Mouse (Mus musculus) left cerebral cortex, adult 11 months (tissue): ENCODE results near the gene Cyp3a11.
"Not testable (repeated sequence)": the region's sequence is repeated elsewhere in the genome, so short reads cannot be mapped to it uniquely, and the experiment has no call there.

ENCODE experiments used
- DNase-seq: peaks from one replicate; pipeline ENCODE4 v3.0.0; 2022; ENCODE audit warnings: low spot score

The Cyp3a11 gene

DNA sequence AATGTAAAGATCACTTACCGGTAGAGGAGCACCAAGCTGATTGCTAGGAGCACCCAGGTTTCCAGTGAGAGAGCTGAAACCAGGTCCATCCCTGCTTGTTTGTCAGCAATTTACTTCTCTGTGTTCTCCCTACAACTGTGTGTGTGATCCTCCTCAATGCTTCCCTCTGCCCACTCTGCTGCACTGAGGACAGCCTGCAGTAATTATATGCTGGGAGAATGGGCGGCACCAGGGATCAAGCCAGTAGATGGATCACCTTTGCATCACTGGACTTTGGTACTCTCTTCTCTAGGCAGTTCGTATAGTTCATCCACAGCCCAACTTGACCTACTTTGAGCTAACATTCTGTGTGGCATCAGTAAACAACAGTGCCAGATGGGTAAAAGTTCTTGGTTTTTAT is at the start of gene Cyp3a11:
Cyp3a11 (minus strand) TSS at position 277 of the 400 bp plus-strand sequence.
- DNase-seq: no peak

DNA sequence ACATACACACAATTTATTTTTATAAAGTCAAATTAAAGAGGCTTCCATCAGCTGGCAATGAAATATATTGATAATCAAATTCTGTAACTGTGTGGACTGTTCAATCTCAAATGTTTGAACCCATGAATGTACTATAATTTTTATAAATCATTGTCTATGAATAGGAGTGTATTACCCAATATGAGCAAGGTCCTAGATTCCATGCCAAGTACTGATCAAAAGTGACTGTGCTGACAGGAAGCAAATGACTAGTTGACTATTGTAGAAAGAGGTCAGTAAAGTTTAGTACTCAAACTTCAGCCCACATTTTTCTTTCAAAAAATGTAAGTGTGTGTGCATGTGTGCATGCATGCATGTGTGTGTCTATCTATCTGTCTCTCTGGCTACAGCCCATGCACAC is 33.1 kb upstream of the Cyp3a11 start:
- no peak for DNase-seq

DNA sequence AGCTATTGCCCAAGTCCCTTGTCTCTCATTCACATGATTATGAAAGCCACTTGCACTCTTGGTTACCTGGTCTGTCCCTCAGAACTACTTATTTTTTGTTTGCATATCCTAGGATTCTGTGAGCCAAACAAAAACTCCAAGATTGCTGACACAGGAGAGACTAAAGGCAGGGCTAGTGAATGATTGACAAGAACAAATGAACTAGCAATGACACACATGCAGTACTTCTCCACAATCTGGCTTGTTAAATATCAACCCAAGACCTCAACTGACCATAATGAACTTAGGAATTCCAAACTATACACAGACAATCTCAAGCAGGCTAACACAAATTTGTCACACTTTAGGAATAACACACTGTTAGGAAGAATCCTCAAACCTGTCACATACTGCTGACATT is 32.0 kb upstream of the Cyp3a11 start:
- no peak for DNase-seq

DNA sequence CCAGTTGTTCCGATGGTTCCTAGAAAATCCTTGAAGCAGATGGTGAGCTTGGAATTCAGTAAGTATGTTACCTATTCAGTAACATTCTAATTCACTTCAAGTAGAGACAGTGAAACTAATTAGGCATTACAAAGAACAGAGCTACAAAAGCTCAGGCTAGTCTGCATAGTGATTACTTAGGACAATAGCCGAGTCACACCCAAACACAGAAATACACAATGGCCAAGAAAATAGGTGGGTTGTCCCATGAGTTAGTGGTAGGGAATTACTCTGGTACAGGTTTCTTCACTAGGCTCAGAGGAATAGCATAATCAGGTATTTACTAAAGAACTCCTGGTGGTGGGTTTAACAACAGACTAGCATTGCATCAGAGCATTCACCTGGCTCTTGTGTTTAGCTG is 27.2 kb upstream of the Cyp3a11 start:
- not testable (repeated sequence) for DNase-seq

DNA sequence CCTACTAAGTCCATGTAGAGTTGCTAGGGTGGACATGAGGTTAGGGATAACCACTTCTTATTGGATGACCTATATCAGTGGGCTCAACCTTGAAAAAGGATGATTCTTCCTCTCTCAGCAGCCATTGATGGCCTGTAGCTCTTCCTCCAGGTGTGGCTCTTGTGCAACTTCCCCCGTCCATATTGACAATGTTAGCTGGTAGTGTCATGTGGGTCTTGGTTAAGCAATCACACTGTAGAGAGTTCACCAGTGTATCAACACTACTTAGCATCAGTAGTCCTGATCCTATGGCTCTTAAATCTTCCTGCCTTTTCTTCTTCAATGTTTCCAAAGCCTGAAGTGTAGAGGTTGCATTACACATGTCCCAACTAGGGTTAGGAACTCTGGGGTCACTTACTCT is 24.8 kb upstream of the Cyp3a11 start:
- DNase-seq: no peak

DNA sequence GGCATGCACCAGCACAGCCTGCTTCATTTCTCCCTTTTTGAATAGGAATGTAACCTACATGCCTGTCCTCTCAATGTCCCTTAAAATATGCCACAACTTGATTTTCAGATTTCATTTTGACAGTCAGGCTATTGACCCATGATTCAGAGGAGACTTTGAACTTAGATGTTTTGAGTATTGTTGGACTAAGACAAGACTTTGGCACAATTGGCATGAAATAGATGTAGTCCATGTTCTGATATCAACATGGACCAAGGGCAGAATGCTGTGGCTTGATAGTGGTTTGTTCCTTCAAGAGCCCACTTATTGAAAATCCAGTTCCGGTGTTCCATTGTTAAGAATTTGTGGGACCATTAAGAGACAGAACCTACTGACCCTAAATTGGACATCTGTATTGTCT is 23.6 kb upstream of the Cyp3a11 start:
- no peak for DNase-seq

DNA sequence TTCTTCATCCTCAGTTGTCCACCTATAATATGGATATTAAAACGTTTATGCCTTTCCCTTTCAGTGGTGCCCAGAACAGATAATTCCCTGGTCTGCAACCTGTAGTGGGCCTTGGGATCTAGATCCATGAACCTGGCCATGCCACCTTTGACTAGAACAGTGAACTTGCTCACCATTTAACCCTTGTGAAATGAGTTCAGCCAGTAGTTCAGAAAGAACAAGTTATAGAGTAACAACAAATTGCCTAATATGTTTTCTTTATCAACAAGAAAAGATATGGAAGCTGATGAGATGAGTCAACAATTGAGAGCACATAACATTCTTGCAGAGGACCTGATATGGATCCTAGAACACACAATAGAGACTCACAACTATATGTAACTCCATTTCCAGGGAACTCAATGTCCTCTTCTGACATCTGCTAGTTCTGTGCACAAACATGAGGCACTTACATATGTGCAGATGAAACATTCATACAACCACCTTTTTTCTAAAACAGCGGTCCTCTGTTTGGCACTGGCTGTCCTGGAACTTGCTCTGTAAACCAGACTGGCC is 20.7 kb upstream of the Cyp3a11 start:
- no peak for DNase-seq

DNA sequence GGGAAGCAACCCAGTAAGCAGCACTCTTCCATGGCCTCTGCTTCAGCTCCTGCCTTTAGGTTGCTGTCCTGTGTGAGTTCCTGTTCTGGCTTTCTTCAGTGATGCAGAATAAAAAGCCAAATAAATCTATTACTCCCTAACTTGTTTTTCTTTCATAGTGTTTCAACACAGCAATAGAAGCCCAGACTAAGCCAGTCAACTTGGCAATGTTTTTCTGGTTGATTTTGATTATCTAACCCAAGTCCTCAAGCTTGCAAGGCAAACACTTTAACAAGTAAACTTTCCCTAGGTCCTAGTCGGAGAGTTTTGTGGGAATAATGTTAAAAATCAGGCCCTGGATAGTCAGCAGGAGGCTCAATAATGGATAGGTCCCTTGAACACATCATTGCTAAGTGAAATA is 17.5 kb upstream of the Cyp3a11 start:
- no peak for DNase-seq

DNA sequence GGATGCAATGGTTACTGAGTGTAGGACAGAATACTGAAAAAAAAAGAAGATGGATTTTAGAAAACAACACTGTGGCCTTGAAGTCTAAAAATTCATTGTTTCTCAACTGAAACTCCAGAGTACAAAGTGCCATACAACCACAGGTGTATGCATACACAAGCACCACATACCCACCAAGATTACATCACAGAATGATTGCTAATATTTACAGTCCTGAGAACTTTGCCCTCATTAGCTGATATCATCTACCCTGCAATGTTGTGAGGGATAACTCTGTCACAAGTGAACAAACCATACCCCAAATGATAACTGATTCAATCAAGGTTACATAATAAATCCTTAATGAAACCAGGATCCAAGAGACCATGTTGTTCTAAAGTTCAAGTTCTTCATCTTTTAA is 1.4 kb upstream of the Cyp3a11 start:
- no peak for DNase-seq

DNA sequence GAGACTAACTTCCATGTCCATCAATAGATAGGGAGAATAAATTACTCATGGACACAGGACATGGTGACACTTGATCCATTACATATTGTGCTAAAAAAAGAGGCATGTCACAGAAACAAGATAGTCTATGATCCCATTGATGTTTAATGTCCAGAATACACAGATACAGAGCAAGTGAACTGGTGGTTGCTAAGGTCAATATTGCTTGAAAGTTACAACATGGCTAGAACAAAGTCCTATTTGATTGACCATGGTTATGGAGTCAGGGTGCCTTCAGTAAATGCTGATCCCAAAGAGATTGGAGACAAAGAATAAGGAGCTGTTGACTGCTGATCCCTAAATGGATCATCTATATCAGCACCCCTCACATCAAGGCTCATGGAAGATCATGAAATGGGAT is 12.3 kb downstream of the Cyp3a11 start:
- not testable (repeated sequence) for DNase-seq

DNA sequence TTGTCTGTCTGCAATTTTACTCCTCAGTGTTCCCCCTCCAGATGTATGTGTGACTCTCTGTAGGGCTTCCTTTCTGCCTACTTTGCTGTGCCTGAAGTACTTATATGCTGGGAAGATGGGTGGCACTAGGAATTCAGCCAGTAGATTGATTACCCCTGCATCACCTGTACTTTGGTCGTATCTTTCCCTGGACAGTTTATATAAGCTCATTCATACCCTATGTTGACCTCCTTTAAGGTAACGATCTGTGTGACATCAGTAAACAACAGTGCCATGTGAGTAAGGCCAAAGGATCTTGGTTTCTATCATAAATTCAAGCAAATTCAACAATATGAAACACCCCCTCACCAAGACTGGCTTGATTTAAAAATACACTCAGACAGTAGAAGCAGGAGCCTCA is 74.0 kb downstream of the Cyp3a11 start, which contains the start of gene Cyp3a44:
Cyp3a44 (minus strand) TSS at position 79 of the 400 bp plus-strand sequence.
- DNase-seq: not testable (repeated sequence)
